Mouse (Mus musculus) liver, adult 2 months (tissue): ENCODE data around the gene Lrrc4c.

Source experiments
- CTCF ChIP-seq: fragments of 200-500 bp; IDR thresholded peaks from 2 replicates; pipeline ENCODE4 v1.5.1; 2011; ENCODE audit warnings: low read depth, low read length, control low read depth
- POLR2A ChIP-seq: fragments of 200-500 bp; IDR thresholded peaks from 2 replicates; pipeline ENCODE4 v1.6.1; 2011; ENCODE audit warnings: low read length, control low read depth; ENCODE audit not compliant: insufficient read depth; ENCODE audit errors: extremely low read depth

- TF ChIP-seq CTCF = no peak
- TF ChIP-seq POLR2A = no peak
Measured at GRCm38 (mm10) chr2:97437767-97438166, 1119.8 kb downstream of the Lrrc4c start.
